Mouse (Mus musculus): ENCODE results near the gene Emx1.

The Emx1 gene

GRCm38 (mm10) chr6:85230762-85231161 is 43.5 kb downstream of the Emx1 start:
- DNase-seq (ENCODE audit: low spot score in 2 of 2) = no peak

- no peak for DNase-seq (ENCODE audit: low spot score in 2 of 2)
Measured at GRCm38 (mm10) chr6:85231469-85231868, 44.2 kb downstream of the Emx1 start.

- no peak for DNase-seq (ENCODE audit: low spot score in 2 of 2)
Measured at GRCm38 (mm10) chr6:85232045-85232444, 44.8 kb downstream of the Emx1 start.

GRCm38 (mm10) chr6:85232836-85233623 is 45.8 kb downstream of the Emx1 start:
- peak in 1 of 2 experiments; percentile 5 for DNase-seq (ENCODE audit: low spot score in 2 of 2)

GRCm38 (mm10) chr6:85234796-85235195 is 47.6 kb downstream of the Emx1 start:
- DNase-seq (ENCODE audit: low spot score in 2 of 2) = no peak

- no peak for DNase-seq (ENCODE audit: low spot score in 2 of 2)
Measured at GRCm38 (mm10) chr6:85237001-85237400, 49.8 kb downstream of the Emx1 start.

GRCm38 (mm10) chr6:85237595-85238337 is 50.5 kb downstream of the Emx1 start:
- DNase-seq (ENCODE audit: low spot score in 2 of 2) = no peak

GRCm38 (mm10) chr6:85239044-85239489 is 51.8 kb downstream of the Emx1 start:
- DNase-seq (ENCODE audit: low spot score in 2 of 2) = peak; percentile 58 to 62

- DNase-seq (ENCODE audit: low spot score in 2 of 2) = no peak
Measured at GRCm38 (mm10) chr6:85249821-85250220, 62.6 kb downstream of the Emx1 start.

- peak in 1 of 2 experiments; percentile 16 for DNase-seq (ENCODE audit: low spot score in 2 of 2)
Measured at GRCm38 (mm10) chr6:85250811-85251241, 63.6 kb downstream of the Emx1 start.

GRCm38 (mm10) chr6:85252251-85253058 is 65.2 kb downstream of the Emx1 start:
- no peak for DNase-seq (ENCODE audit: low spot score in 2 of 2)

- no peak for DNase-seq (ENCODE audit: low spot score in 2 of 2)
Measured at GRCm38 (mm10) chr6:85253275-85253674, 66.0 kb downstream of the Emx1 start.
